Mouse (Mus musculus) bone marrow, adult 2 months (tissue): ENCODE results near the gene Atp5d.

Experiments used
- CTCF ChIP-seq: fragments of 200-500 bp; IDR thresholded peaks from 2 replicates; pipeline ENCODE4 v1.5.1; 2011; ENCODE audit warnings: low read length, control low read depth; ENCODE audit not compliant: control insufficient read depth, insufficient read depth
- POLR2A ChIP-seq: fragments of 200-500 bp; IDR thresholded peaks from 2 replicates; pipeline ENCODE4 v1.6.1; 2011; ENCODE audit warnings: low read depth, mild to moderate bottlenecking, control low read depth, low read length, borderline replicate concordance; ENCODE audit not compliant: control insufficient read depth

DNA sequence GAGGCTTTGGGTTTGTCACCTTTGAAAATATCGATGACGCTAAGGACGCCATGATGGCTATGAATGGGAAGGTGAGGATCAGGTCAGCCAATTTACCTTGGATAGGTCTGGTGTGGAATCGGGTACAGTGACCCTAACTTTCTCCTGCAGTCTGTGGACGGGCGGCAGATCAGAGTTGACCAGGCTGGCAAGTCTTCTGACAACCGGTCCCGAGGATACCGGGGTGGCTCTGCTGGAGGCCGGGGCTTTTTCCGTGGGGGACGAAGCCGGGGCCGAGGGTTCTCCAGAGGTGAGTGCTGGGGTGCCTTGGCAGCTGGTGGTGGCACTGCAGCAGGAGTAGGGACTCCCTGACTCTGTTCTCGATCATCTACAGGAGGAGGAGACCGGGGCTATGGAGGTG, 31.6 kb downstream of the Atp5d start:
- TF ChIP-seq CTCF (no peak), POLR2A (no peak)
